Mouse (Mus musculus): Measurements from ENCODE around the gene Olfr1471. TPM values are rescaled to one million over a fixed set of nuclear protein-coding genes. Genes with fewer than 3 reads are reported as not detected.
"Not testable (repeated sequence)": the region's sequence is repeated elsewhere in the genome, so short reads cannot be mapped to it uniquely, and the experiment has no call there.

Olfr1471 gene
- not detected in 2 replicates for polyA plus RNA-seq (2015; fragmentation: Nextera tagmentation; extraction: Ambion mirVana)

DNA sequence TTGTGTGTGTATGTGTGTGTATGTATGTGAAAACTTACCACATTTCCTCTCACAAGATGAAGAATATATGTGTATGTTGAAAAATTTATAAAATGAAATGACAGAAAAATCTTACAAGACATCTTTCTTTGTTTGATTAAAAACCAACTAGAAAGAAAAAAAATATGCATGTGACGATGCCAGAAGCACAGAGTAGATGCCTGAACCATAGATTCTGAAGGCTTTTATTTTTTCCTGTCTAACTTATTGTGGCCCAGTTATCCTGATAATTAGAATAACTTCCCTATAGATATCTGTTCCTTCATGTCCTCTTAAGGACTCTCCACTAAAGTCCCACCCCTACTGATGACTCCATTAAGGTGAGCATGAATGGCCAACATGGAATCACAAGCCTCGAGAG, at the start of gene Olfr1471:
Olfr1471 (plus strand) TSS at position 301 of the 400 bp plus-strand sequence.
- not testable (repeated sequence) for H3K36me3 ChIP-seq (ENCODE audit: control insufficient read depth, insufficient read depth, low read length); ATAC-seq (ENCODE audit: low FRiP score, low TSS enrichment); H3K4me2 ChIP-seq (replicated peaks; ENCODE audit: low read depth); H3K9me3 ChIP-seq (ENCODE audit: control insufficient read depth, low read length); DNase-seq (ENCODE audit: low spot score); H3K9ac ChIP-seq (ENCODE audit: low read length); H3K27me3 ChIP-seq (ENCODE audit: control insufficient read depth, insufficient read depth, low read length); H3K27ac ChIP-seq (replicated peaks); H3K4me1 ChIP-seq (replicated peaks; ENCODE audit: control insufficient read depth, insufficient read depth); H3K4me3 ChIP-seq (ENCODE audit: low read depth, low read length)
- 65% methylated on average over 2 of the region's 2 CpGs for WGBS

DNA sequence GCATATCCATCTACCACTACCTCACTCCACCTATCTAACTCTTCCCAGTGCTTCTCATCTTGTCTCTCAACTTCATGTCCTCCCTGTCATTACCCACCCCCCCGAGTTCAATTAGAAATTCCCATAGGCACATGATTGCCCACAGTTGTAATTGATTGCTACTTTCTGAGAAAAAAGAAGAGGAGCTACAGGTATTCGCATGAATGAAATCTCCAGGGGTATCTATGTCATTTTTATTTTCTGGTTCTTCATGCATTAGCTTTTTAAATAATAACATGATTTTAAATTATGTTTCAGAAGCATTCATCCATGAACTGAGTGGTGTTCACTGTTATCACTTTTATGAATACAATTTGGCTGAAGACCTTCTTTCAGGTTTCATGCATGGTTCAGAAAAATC, 35.7 kb upstream of the Olfr1471 start, which contains the start of gene Olfr1469:
Olfr1469 (plus strand) TSS at position 301 of the 400 bp plus-strand sequence.
- H3K27ac ChIP-seq (replicated peaks): no peak within 1 kb of the TSS
- no peak within 1 kb of the TSS for H3K4me3 ChIP-seq (ENCODE audit: low read depth, low read length)
- DNase-seq (ENCODE audit: low spot score) (no peak), ATAC-seq (ENCODE audit: low FRiP score, low TSS enrichment) (no peak)
- no peak within 1 kb of the TSS for H3K4me2 ChIP-seq (replicated peaks; ENCODE audit: low read depth)
- WGBS: 72% methylated on average over 2 of the region's 2 CpGs
- no peaks in the 10 kb centered on the region for H3K4me1 ChIP-seq (replicated peaks; ENCODE audit: control insufficient read depth, insufficient read depth)
- no peaks in the 10 kb centered on the region for H3K9me3 ChIP-seq (ENCODE audit: control insufficient read depth, low read length)
- no peak for TF ChIP-seq CTCF (IDR thresholded peaks at IDR 0.05; ENCODE audit: low read depth)
- no peaks in the 10 kb centered on the region for H3K27me3 ChIP-seq (ENCODE audit: control insufficient read depth, insufficient read depth, low read length)
- no peaks in the 10 kb centered on the region for H3K36me3 ChIP-seq (ENCODE audit: control insufficient read depth, insufficient read depth, low read length)
- H3K9ac ChIP-seq (ENCODE audit: low read length): no peak within 1 kb of the TSS

DNA sequence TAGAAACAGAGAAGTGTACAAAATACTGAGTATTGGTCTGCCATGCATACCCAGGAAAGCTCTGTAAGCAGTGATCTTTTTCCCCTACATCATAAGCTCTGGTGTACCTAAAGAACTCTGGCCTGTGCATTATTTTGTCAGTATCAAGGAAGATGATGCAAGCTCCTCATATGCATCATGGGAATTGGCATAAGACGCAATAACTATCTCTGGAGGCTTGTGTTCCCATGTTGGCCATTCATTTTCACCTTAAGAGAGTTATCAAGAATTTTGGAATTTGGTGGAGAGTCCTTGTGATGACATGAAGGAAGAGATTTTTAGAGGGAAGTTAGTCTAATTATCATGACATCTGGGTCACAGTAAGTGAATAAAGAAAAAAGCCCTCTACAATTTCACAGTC, 12.8 kb downstream of the Olfr1471 start, which contains the start of gene Olfr1472:
Olfr1472 (minus strand) TSS at position 101 of the 400 bp plus-strand sequence.
- H3K9ac ChIP-seq (ENCODE audit: low read length): no peak within 1 kb of the TSS
- no peak within 1 kb of the TSS for H3K4me3 ChIP-seq (ENCODE audit: low read depth, low read length)
- no peaks in the 10 kb centered on the region for H3K27me3 ChIP-seq (ENCODE audit: control insufficient read depth, insufficient read depth, low read length)
- H3K4me1 ChIP-seq (replicated peaks; ENCODE audit: control insufficient read depth, insufficient read depth): no peaks in the 10 kb centered on the region
- no peak within 1 kb of the TSS for H3K4me2 ChIP-seq (replicated peaks; ENCODE audit: low read depth)
- 76% methylated on average over 1 of the region's 1 CpGs for WGBS
- ATAC-seq (ENCODE audit: low FRiP score, low TSS enrichment): no peak
- no peak within 1 kb of the TSS for H3K27ac ChIP-seq (replicated peaks)
- no peak for TF ChIP-seq EP300 (optimal IDR thresholded peaks at IDR 0.05)
- TF ChIP-seq CTCF (IDR thresholded peaks at IDR 0.05; ENCODE audit: low read depth): no peak
- no peaks in the 10 kb centered on the region for H3K36me3 ChIP-seq (ENCODE audit: control insufficient read depth, insufficient read depth, low read length)
- no peaks in the 10 kb centered on the region for H3K9me3 ChIP-seq (ENCODE audit: control insufficient read depth, low read length)
- DNase-seq (ENCODE audit: low spot score): no peak

DNA sequence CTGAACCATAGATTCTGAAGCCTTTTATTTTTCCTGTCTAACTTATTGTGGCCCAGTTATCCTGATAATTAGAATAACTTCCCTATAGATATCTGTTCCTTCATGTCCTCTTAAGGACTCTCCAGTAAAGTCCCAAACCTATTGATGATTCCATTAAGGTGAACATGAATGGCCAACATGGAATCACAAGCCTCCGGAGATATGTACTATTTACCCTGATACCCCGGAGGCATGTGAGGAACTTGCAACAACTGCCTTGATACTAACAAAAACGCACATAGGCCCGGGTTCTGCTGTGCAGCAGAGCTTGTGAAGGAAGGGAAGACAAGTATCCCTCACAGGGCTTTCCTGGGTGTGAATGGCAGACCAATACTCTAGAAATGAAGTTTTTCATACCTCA, 26.1 kb downstream of the Olfr1471 start, which contains the start of gene Olfr1474:
Olfr1474 (plus strand) TSS at position 301 of the 400 bp plus-strand sequence.
- not testable (repeated sequence) for H3K9me3 ChIP-seq (ENCODE audit: control insufficient read depth, low read length); H3K36me3 ChIP-seq (ENCODE audit: control insufficient read depth, insufficient read depth, low read length); ATAC-seq (ENCODE audit: low FRiP score, low TSS enrichment); H3K27ac ChIP-seq (replicated peaks); H3K4me2 ChIP-seq (replicated peaks; ENCODE audit: low read depth); H3K9ac ChIP-seq (ENCODE audit: low read length); H3K4me1 ChIP-seq (replicated peaks; ENCODE audit: control insufficient read depth, insufficient read depth); DNase-seq (ENCODE audit: low spot score); H3K27me3 ChIP-seq (ENCODE audit: control insufficient read depth, insufficient read depth, low read length); H3K4me3 ChIP-seq (ENCODE audit: low read depth, low read length)
- 77% methylated on average over 4 of the region's 4 CpGs for WGBS

DNA sequence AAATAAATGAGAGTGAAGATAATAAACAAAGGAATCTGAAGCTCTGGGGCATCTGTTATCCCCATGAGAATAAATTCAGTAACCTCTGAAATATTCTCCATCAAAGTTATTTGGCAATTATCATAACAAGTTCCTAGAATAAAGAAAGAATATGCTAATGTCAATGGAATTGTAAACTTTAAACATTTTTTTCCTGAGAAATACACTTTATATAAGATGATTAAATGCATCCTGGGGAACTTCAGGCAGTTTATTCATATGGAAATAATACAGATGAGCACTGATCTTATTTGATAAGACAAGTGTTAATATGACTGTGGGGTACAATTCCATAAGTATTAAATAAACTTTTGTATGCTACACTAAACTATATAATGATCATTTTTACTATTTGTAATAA, 36.9 kb downstream of the Olfr1471 start, which contains the start of gene Olfr1475:
Olfr1475 (minus strand) TSS at position 101 of the 400 bp plus-strand sequence.
- no peaks in the 10 kb centered on the region for H3K36me3 ChIP-seq (ENCODE audit: control insufficient read depth, insufficient read depth, low read length)
- no peaks in the 10 kb centered on the region for H3K4me1 ChIP-seq (replicated peaks; ENCODE audit: control insufficient read depth, insufficient read depth)
- no peak within 1 kb of the TSS for H3K9ac ChIP-seq (ENCODE audit: low read length)
- ATAC-seq (ENCODE audit: low FRiP score, low TSS enrichment): no peak
- no peak for DNase-seq (ENCODE audit: low spot score)
- no peak within 1 kb of the TSS for H3K4me3 ChIP-seq (ENCODE audit: low read depth, low read length)
- H3K27me3 ChIP-seq (ENCODE audit: control insufficient read depth, insufficient read depth, low read length): no peaks in the 10 kb centered on the region
- no peak within 1 kb of the TSS for H3K27ac ChIP-seq (replicated peaks)
- H3K4me2 ChIP-seq (replicated peaks; ENCODE audit: low read depth): no peak within 1 kb of the TSS
- no peak for TF ChIP-seq CTCF (IDR thresholded peaks at IDR 0.05; ENCODE audit: low read depth)
- no peak for TF ChIP-seq EP300 (optimal IDR thresholded peaks at IDR 0.05)
- H3K9me3 ChIP-seq (ENCODE audit: control insufficient read depth, low read length): no peaks in the 10 kb centered on the region

DNA sequence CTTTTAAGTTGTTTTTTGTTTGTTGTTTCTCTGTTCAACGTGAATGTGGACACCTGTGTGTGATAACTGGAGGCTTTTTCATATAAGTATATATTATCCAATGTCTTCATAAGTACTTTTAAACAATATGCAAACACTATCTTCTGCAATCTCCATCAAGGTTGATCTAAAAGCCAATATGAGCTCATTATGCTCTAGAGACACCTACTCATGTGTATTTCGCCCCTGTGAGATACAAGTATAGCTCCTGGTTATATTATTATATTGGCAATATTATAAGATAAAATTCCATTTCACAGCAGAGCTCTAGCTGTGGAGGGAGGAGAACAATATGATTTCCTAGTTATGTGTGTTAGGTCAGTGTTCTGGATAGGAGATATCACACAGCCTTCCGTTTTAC, 57.0 kb downstream of the Olfr1471 start, which contains the start of gene Olfr1477:
Olfr1477 (plus strand) TSS at position 301 of the 400 bp plus-strand sequence.
- 74% methylated on average over 3 of the region's 3 CpGs for WGBS
- no peak within 1 kb of the TSS for H3K4me3 ChIP-seq (ENCODE audit: low read depth, low read length)
- no peaks in the 10 kb centered on the region for H3K4me1 ChIP-seq (replicated peaks; ENCODE audit: control insufficient read depth, insufficient read depth)
- DNase-seq (ENCODE audit: low spot score): no peak
- no peaks in the 10 kb centered on the region for H3K9me3 ChIP-seq (ENCODE audit: control insufficient read depth, low read length)
- no peak for ATAC-seq (ENCODE audit: low FRiP score, low TSS enrichment)
- H3K27ac ChIP-seq (replicated peaks): no peak within 1 kb of the TSS
- H3K27me3 ChIP-seq (ENCODE audit: control insufficient read depth, insufficient read depth, low read length): no peaks in the 10 kb centered on the region
- no peak within 1 kb of the TSS for H3K9ac ChIP-seq (ENCODE audit: low read length)
- H3K36me3 ChIP-seq (ENCODE audit: control insufficient read depth, insufficient read depth, low read length): no peaks in the 10 kb centered on the region
- TF ChIP-seq EP300 (optimal IDR thresholded peaks at IDR 0.05) (no peak), CTCF (IDR thresholded peaks at IDR 0.05; ENCODE audit: low read depth) (no peak)
- no peak within 1 kb of the TSS for H3K4me2 ChIP-seq (replicated peaks; ENCODE audit: low read depth)

Other genes with a start within 250 kb of the Olfr1471 start
- gene Olfr1463, start 212.1 kb upstream of the Olfr1471 start, polyA plus RNA-seq (2015; fragmentation: Nextera tagmentation; extraction: Ambion mirVana): not detected in 2 replicates
- gene Olfr1465, start 127.9 kb upstream of the Olfr1471 start, polyA plus RNA-seq (2015; fragmentation: Nextera tagmentation; extraction: Ambion mirVana): not detected in 2 replicates
- not detected in 2 replicates for gene Olfr1466, start 104.5 kb upstream of the Olfr1471 start, polyA plus RNA-seq (2015; fragmentation: Nextera tagmentation; extraction: Ambion mirVana)
- 0.04 TPM in 1 of 2 replicates, not detected in the other for gene Olfr1467, start 81.2 kb upstream of the Olfr1471 start, polyA plus RNA-seq (2015; fragmentation: Nextera tagmentation; extraction: Ambion mirVana)
- not detected in 2 replicates for gene Olfr1469, start 35.6 kb upstream of the Olfr1471 start, polyA plus RNA-seq (2015; fragmentation: Nextera tagmentation; extraction: Ambion mirVana)
- gene Olfr1472, start 12.7 kb downstream of the Olfr1471 start, polyA plus RNA-seq (2015; fragmentation: Nextera tagmentation; extraction: Ambion mirVana): not detected in 2 replicates
- not detected in 2 replicates for gene Olfr1474, start 26.2 kb downstream of the Olfr1471 start, polyA plus RNA-seq (2015; fragmentation: Nextera tagmentation; extraction: Ambion mirVana)
- not detected in 2 replicates for gene Olfr1475, start 36.8 kb downstream of the Olfr1471 start, polyA plus RNA-seq (2015; fragmentation: Nextera tagmentation; extraction: Ambion mirVana)
- gene Olfr1477, start 57.1 kb downstream of the Olfr1471 start, polyA plus RNA-seq (2015; fragmentation: Nextera tagmentation; extraction: Ambion mirVana): not detected in 2 replicates
- not detected in 2 replicates for gene Olfr1480, start 84.5 kb downstream of the Olfr1471 start, polyA plus RNA-seq (2015; fragmentation: Nextera tagmentation; extraction: Ambion mirVana)
- not detected in 2 replicates for gene Olfr1484, start 140.1 kb downstream of the Olfr1471 start, polyA plus RNA-seq (2015; fragmentation: Nextera tagmentation; extraction: Ambion mirVana)
- gene Olfr1487, start 174.0 kb downstream of the Olfr1471 start, polyA plus RNA-seq (2015; fragmentation: Nextera tagmentation; extraction: Ambion mirVana): not detected in 2 replicates
- gene Olfr1489, start 188.2 kb downstream of the Olfr1471 start, polyA plus RNA-seq (2015; fragmentation: Nextera tagmentation; extraction: Ambion mirVana): 0.01 TPM in 1 of 2 replicates, not detected in the other
- not detected in 2 replicates for gene Olfr1490, start 207.7 kb downstream of the Olfr1471 start, polyA plus RNA-seq (2015; fragmentation: Nextera tagmentation; extraction: Ambion mirVana)